8 mouse cellular contexts compared by ENCODE assay signal in the genomic region with DNA sequence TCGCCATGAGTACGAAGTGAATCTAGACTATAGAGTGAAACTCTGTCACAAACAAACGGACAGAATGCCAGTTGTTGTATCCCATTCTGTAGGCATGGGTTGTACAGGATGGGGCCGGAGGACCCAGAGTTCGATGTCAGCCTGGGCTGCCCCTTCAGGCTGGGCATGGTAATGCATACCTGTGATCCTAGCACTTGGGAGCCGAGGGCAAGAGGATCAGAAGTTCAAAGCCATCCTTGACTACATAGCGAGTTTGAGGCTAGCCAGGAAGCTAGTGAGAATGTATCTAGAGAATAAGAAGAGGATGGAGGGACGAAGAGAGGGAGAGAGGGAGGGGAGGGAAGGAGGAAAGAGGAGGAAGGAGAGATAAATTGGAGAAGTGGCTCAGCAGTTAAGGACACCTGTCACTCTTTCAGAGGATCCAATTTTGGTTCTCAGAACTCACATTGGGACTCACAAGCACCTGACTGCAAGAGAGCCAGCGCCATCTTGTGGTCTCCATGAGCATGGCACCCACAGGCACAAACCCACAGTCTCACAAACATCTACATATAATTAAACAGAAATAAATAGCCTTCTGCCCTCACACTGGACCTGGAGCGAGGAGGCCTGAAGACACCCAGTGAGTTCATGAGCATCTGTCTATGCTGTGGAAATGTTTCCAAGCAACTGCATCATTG.
DNase-seq lines count a peak whose midpoint lies in the region; ATAC-seq lines count a peak whose summit lies in the region.

No protein-coding gene starts in this region.

- no peak for ATAC-seq in frontal cortex, adult (ENCODE audit: low TSS enrichment)

- DNase-seq in frontal cortex, postnatal 25 days (ENCODE audit: low spot score in 2 of 2), result peak; percentile 45 to 46
- DNase-seq in spleen, adult 18-20 months, result peak; percentile 57 to 74
- no peak for DNase-seq in spleen, adult 12 weeks (ENCODE audit: low spot score)
- peak; percentile 70 to 79 for DNase-seq in cerebellum, postnatal 25 days
- peak; percentile 73 for DNase-seq in induced T-regulatory cell, adult 2 months (ENCODE audit: low read depth)
- peak; percentile 74 for DNase-seq in lung, postnatal 36 days
- peak; percentile 46 for DNase-seq in testis, postnatal 14 days (ENCODE audit: low spot score)
